Mouse (Mus musculus) left cerebral cortex, postnatal 14 days (tissue): ENCODE data around the gene Fnbp1. TPM values are rescaled to one million over a fixed set of nuclear protein-coding genes. Genes with fewer than 3 reads are reported as not detected.

ENCODE experiments used
- DNase-seq, 2 experiments: peaks; one replicate each; pipeline ENCODE4 v3.0.0; 2021 to 2022; ENCODE audit warnings: low spot score in 2 of 2, mixed read lengths in 1 of 2
- intact Hi-C: fragments of 180-260 bp; cut with DNase I; formaldehyde crosslinking; loops from one replicate; pipeline ENCODE4 v1.15.1; 2025
- total RNA-seq, 2 experiments: library from RNA; stranded (reverse); gene quantifications; 2 replicates each; pipeline ENCODE4 v1.2.3; 2021

Gene Fnbp1
- total RNA-seq, 2 experiments from 2014 or later: 73.0 to 74.2 TPM

GRCm38 (mm10) chr2:31106621-31107320 lies 35.0 kb downstream of the Fnbp1 start:
- DNase-seq: no peak
- intact Hi-C loops: no loop called here

GRCm38 (mm10) chr2:31106004-31106403 lies 35.8 kb downstream of the Fnbp1 start:
- no peak for DNase-seq
- intact Hi-C loops: no loop called here

GRCm38 (mm10) chr2:31105279-31105678 lies 36.5 kb downstream of the Fnbp1 start:
- intact Hi-C loops: no loop called here
- no peak for DNase-seq

- no peak for DNase-seq
- intact Hi-C loops: no loop called here
Measured at GRCm38 (mm10) chr2:31103321-31103720, 38.5 kb downstream of the Fnbp1 start.

GRCm38 (mm10) chr2:31101285-31101684 lies 40.5 kb downstream of the Fnbp1 start:
- intact Hi-C loops: no loop called here
- no peak for DNase-seq

- intact Hi-C loops: no loop called here
Measured at GRCm38 (mm10) chr2:31099079-31099478, 42.7 kb downstream of the Fnbp1 start.

GRCm38 (mm10) chr2:31098616-31099015 lies 43.2 kb downstream of the Fnbp1 start:
- no peak for DNase-seq
- intact Hi-C loops: no loop called here

More at GRCm38 (mm10) chr2:31099079-31099478, 42.7 kb downstream of the Fnbp1 start:
- no peak for DNase-seq

GRCm38 (mm10) chr2:31097276-31097675 lies 44.5 kb downstream of the Fnbp1 start:
- intact Hi-C loops: no loop called here
- no peak for DNase-seq

GRCm38 (mm10) chr2:31096119-31096518 lies 45.7 kb downstream of the Fnbp1 start:
- DNase-seq: no peak
- intact Hi-C loops: no loop called here

- no peak for DNase-seq
- intact Hi-C loops: no loop called here
Measured at GRCm38 (mm10) chr2:31094565-31094964, 47.2 kb downstream of the Fnbp1 start.

- intact Hi-C loops: no loop called here
Measured at GRCm38 (mm10) chr2:31092939-31093338, 48.9 kb downstream of the Fnbp1 start.

GRCm38 (mm10) chr2:31091182-31091581 lies 50.6 kb downstream of the Fnbp1 start:
- intact Hi-C loops: no loop called here
- DNase-seq: no peak

More at GRCm38 (mm10) chr2:31092939-31093338, 48.9 kb downstream of the Fnbp1 start:
- no peak for DNase-seq

GRCm38 (mm10) chr2:31089607-31090006 lies 52.2 kb downstream of the Fnbp1 start:
- intact Hi-C loops: no loop called here
- DNase-seq: no peak

- DNase-seq: no peak
- intact Hi-C loops: no loop called here
Measured at GRCm38 (mm10) chr2:31088871-31089270, 52.9 kb downstream of the Fnbp1 start.

- DNase-seq: no peak
Measured at GRCm38 (mm10) chr2:31087663-31088661, 53.8 kb downstream of the Fnbp1 start.

GRCm38 (mm10) chr2:31087085-31087484 lies 54.7 kb downstream of the Fnbp1 start:
- no peak for DNase-seq
- intact Hi-C loops: no loop called here

More at GRCm38 (mm10) chr2:31087663-31088661, 53.8 kb downstream of the Fnbp1 start:
- intact Hi-C loops: no loop called here

- intact Hi-C loops: no loop called here
- no peak for DNase-seq
Measured at GRCm38 (mm10) chr2:31086543-31086942, 55.3 kb downstream of the Fnbp1 start.

- intact Hi-C loops: no loop called here
Measured at GRCm38 (mm10) chr2:31084169-31084850, 57.5 kb downstream of the Fnbp1 start.

GRCm38 (mm10) chr2:31083372-31083771 lies 58.4 kb downstream of the Fnbp1 start:
- intact Hi-C loops: no loop called here

More at GRCm38 (mm10) chr2:31084169-31084850, 57.5 kb downstream of the Fnbp1 start:
- no peak for DNase-seq

GRCm38 (mm10) chr2:31082639-31083038 lies 59.2 kb downstream of the Fnbp1 start:
- intact Hi-C loops: no loop called here
- DNase-seq: no peak

More at GRCm38 (mm10) chr2:31083372-31083771, 58.4 kb downstream of the Fnbp1 start:
- DNase-seq: no peak
